Mouse (Mus musculus) heart, embryonic 13.5 days (tissue): ENCODE data around the gene Tnfrsf1a. TPM values are rescaled to one million over a fixed set of nuclear protein-coding genes. Genes with fewer than 3 reads are reported as not detected.

Experiments
- ATAC-seq: fragments of 200-750 bp; cut with Nextera tagmentation; 2 replicates; pipeline ENCODE4 v1.8.0; 2017; ENCODE audit warnings: moderate TSS enrichment; ENCODE audit not compliant: insufficient number of reproducible peaks, low FRiP score, low TSS enrichment; ENCODE audit errors: extremely low read depth
- H3K27ac ChIP-seq: fragments of 300-500 bp; sonication (generic); replicated peaks from 2 replicates; pipeline ENCODE4 v1.5.1; 2015; ENCODE audit warnings: moderate library complexity, mild to moderate bottlenecking, inconsistent platforms
- H3K27me3 ChIP-seq: fragments of 300-500 bp; sonication (generic); replicated peaks from 2 replicates; pipeline ENCODE4 v1.6.1; 2015; ENCODE audit warnings: mild to moderate bottlenecking, inconsistent platforms
- H3K36me3 ChIP-seq: fragments of 300-500 bp; sonication (generic); 2 replicates; pipeline ENCODE4 v1.6.1; 2015; ENCODE audit warnings: mild to moderate bottlenecking, inconsistent platforms
- H3K4me1 ChIP-seq: fragments of 300-500 bp; sonication (generic); 2 replicates; pipeline ENCODE4 v1.6.1; 2015; ENCODE audit warnings: inconsistent platforms
- H3K4me2 ChIP-seq: fragments of 300-500 bp; sonication (generic); 2 replicates; pipeline ENCODE4 v1.6.1; 2015; ENCODE audit warnings: inconsistent platforms, mild to moderate bottlenecking, moderate library complexity
- H3K4me3 ChIP-seq: fragments of 300-500 bp; sonication (generic); 2 replicates; pipeline ENCODE4 v1.5.1; 2015; ENCODE audit warnings: moderate library complexity, mild to moderate bottlenecking, inconsistent platforms
- H3K9ac ChIP-seq: fragments of 300-500 bp; sonication (generic); 2 replicates; pipeline ENCODE4 v1.6.1; 2015; ENCODE audit warnings: inconsistent platforms, mild to moderate bottlenecking, moderate library complexity
- H3K9me3 ChIP-seq: fragments of 300-500 bp; sonication (generic); 2 replicates; pipeline ENCODE4 v1.6.1; 2016; ENCODE audit warnings: inconsistent platforms
- WGBS: fragments of 180-500 bp; shearing (Covaris S2); methylation state at CpG from one replicate; pipeline ENCODE4 v1.1.7; 2015; ENCODE audit warnings: mixed read lengths; 5-methylcytosine and 5-hydroxymethylcytosine counted together
- polyA plus RNA-seq: library from polyadenylated mRNA; unstranded; fragments of >200 nt; fragmentation: Nextera tagmentation; extraction: Ambion mirVana; gene quantifications from 2 replicates; pipeline ENCODE4 v1.2.1, GENCODE M21; 2015

Tnfrsf1a gene
- polyA plus RNA-seq, 1 experiment from 2014 or later = 43.8 TPM

- peak; percentile 62; the same call in 1 of the 2 replicates for ATAC-seq
- Histone ChIP-seq H3K36me3 (peaks cover 31% of the 10 kb centered on the region), H3K4me3 (peak within 1 kb of the TSS; percentile 71), H3K27ac (peak within 1 kb of the TSS; percentile 78), H3K4me2 (peak within 1 kb of the TSS; percentile 90), H3K4me1 (peaks cover 46% of the 10 kb centered on the region), H3K27me3 (0 out of 2 replicates have a peak, but pooled peaks cover 4% of the 10 kb centered on the region), H3K9ac (peak within 1 kb of the TSS; percentile 96), H3K9me3 (no peaks in the 10 kb centered on the region)
- under 1% methylated on average over 40 of the region's 46 CpGs for WGBS
Measured at GRCm38 (mm10) chr6:125313546-125314230, 35.5 kb upstream of the Tnfrsf1a start, which contains the start of gene Ltbr. Gene Ltbr, minus strand, starts transcription at chr6:125313885.

GRCm38 (mm10) chr6:125314231-125314563 is 35.0 kb upstream of the Tnfrsf1a start:
- Histone ChIP-seq H3K4me3 (peak overlapping the region; percentile 71), H3K4me1 (peaks cover 40% of the 10 kb centered on the region), H3K4me2 (peak overlapping the region; percentile 90), H3K9me3 (no peaks in the 10 kb centered on the region), H3K27me3 (peaks cover 8% of the 10 kb centered on the region), H3K36me3 (peaks cover 26% of the 10 kb centered on the region), H3K9ac (peak overlapping the region; percentile 96), H3K27ac (peak overlapping the region; percentile 78)
- 57% methylated on average over 7 of the region's 7 CpGs for WGBS
- ATAC-seq = no peak

GRCm38 (mm10) chr6:125314746-125315145 is 34.4 kb upstream of the Tnfrsf1a start:
- no peak overlapping the region for H3K4me3 ChIP-seq
- no peak for ATAC-seq
- H3K27ac ChIP-seq = no peak overlapping the region
- peaks cover 37% of the 10 kb centered on the region for H3K4me1 ChIP-seq
- H3K9me3 ChIP-seq = no peaks in the 10 kb centered on the region
- WGBS = 76% methylated on average over 6 of the region's 6 CpGs
- peak overlapping the region; percentile 90; the same call in 1 of the 2 replicates for H3K4me2 ChIP-seq
- H3K27me3 ChIP-seq = peaks cover 14% of the 10 kb centered on the region
- no peak overlapping the region for H3K9ac ChIP-seq
- peaks cover 20% of the 10 kb centered on the region for H3K36me3 ChIP-seq

GRCm38 (mm10) chr6:125317077-125317476 is 32.1 kb upstream of the Tnfrsf1a start:
- Histone ChIP-seq H3K4me2 (no peak overlapping the region), H3K4me3 (no peak overlapping the region), H3K4me1 (peaks cover 39% of the 10 kb centered on the region), H3K36me3 (peaks cover under 1% of the 10 kb centered on the region), H3K27ac (no peak overlapping the region), H3K9me3 (no peaks in the 10 kb centered on the region), H3K27me3 (peaks cover 37% of the 10 kb centered on the region), H3K9ac (no peak overlapping the region)
- 24% methylated on average over 7 of the region's 7 CpGs for WGBS
- no peak for ATAC-seq

GRCm38 (mm10) chr6:125318981-125319918 is 29.9 kb upstream of the Tnfrsf1a start:
- no peaks in the 10 kb centered on the region for H3K9me3 ChIP-seq
- H3K4me2 ChIP-seq = no peak overlapping the region
- no peaks in the 10 kb centered on the region for H3K36me3 ChIP-seq
- 65% methylated on average over 15 of the region's 15 CpGs for WGBS
- no peak overlapping the region for H3K4me3 ChIP-seq
- no peak for ATAC-seq
- peaks cover 19% of the 10 kb centered on the region for H3K4me1 ChIP-seq
- H3K9ac ChIP-seq = no peak overlapping the region
- H3K27me3 ChIP-seq = peaks cover 56% of the 10 kb centered on the region
- no peak overlapping the region for H3K27ac ChIP-seq

GRCm38 (mm10) chr6:125319919-125320296 is 29.3 kb upstream of the Tnfrsf1a start:
- peaks cover 56% of the 10 kb centered on the region for H3K27me3 ChIP-seq
- H3K4me2 ChIP-seq = no peak overlapping the region
- no peak for ATAC-seq
- no peak overlapping the region for H3K9ac ChIP-seq
- no peaks in the 10 kb centered on the region for H3K36me3 ChIP-seq
- H3K4me1 ChIP-seq = peaks cover 17% of the 10 kb centered on the region
- no peak overlapping the region for H3K4me3 ChIP-seq
- H3K9me3 ChIP-seq = no peaks in the 10 kb centered on the region
- no peak overlapping the region for H3K27ac ChIP-seq

GRCm38 (mm10) chr6:125320323-125320722 is 28.8 kb upstream of the Tnfrsf1a start, which contains the start of gene Scnn1a:
Gene Scnn1a, plus strand, starts transcription at chr6:125320659.
- no peak for ATAC-seq
- H3K27me3 ChIP-seq = peaks cover 56% of the 10 kb centered on the region
- peak within 1 kb of the TSS; percentile 41 for H3K4me2 ChIP-seq

GRCm38 (mm10) chr6:125321114-125321855 is 27.9 kb upstream of the Tnfrsf1a start:
- H3K27ac ChIP-seq = no peak overlapping the region
- H3K4me2 ChIP-seq = peak overlapping the region; percentile 41
- H3K36me3 ChIP-seq = no peaks in the 10 kb centered on the region
- H3K27me3 ChIP-seq = peaks cover 56% of the 10 kb centered on the region
- H3K9ac ChIP-seq = peak overlapping the region; percentile 50; the same call in 1 of the 2 replicates
- 0 out of 2 replicates have a peak overlapping the region, but pooled peaks have one; percentile 4 for H3K4me3 ChIP-seq
- 9% methylated on average over 26 of the region's 26 CpGs for WGBS
- ATAC-seq = no peak
- peaks cover 24% of the 10 kb centered on the region for H3K4me1 ChIP-seq
- no peaks in the 10 kb centered on the region for H3K9me3 ChIP-seq

More at GRCm38 (mm10) chr6:125320323-125320722, 28.8 kb upstream of the Tnfrsf1a start, which contains the start of gene Scnn1a:
- peaks cover 21% of the 10 kb centered on the region for H3K4me1 ChIP-seq
- peak within 1 kb of the TSS; percentile 50; the same call in 1 of the 2 replicates for H3K9ac ChIP-seq
- WGBS = 82% methylated on average over 1 of the region's 1 CpGs
- 0 out of 2 replicates have a peak within 1 kb of the TSS, but pooled peaks have one; percentile 4 for H3K4me3 ChIP-seq
- H3K27ac ChIP-seq = no peak within 1 kb of the TSS
- no peaks in the 10 kb centered on the region for H3K36me3 ChIP-seq
- no peaks in the 10 kb centered on the region for H3K9me3 ChIP-seq

- no peak overlapping the region for H3K9ac ChIP-seq
- H3K4me1 ChIP-seq = peaks cover 16% of the 10 kb centered on the region
- no peaks in the 10 kb centered on the region for H3K9me3 ChIP-seq
- H3K36me3 ChIP-seq = no peaks in the 10 kb centered on the region
- no peak overlapping the region for H3K4me3 ChIP-seq
- H3K27me3 ChIP-seq = peaks cover 56% of the 10 kb centered on the region
- H3K4me2 ChIP-seq = no peak overlapping the region
- WGBS = 50% methylated on average over 13 of the region's 13 CpGs
- ATAC-seq = no peak
- no peak overlapping the region for H3K27ac ChIP-seq
Measured at GRCm38 (mm10) chr6:125322794-125323193, 26.4 kb upstream of the Tnfrsf1a start.

- Histone ChIP-seq H3K36me3 (no peaks in the 10 kb centered on the region), H3K9ac (no peak overlapping the region), H3K27ac (no peak overlapping the region), H3K4me2 (no peak overlapping the region), H3K9me3 (no peaks in the 10 kb centered on the region), H3K27me3 (peaks cover 53% of the 10 kb centered on the region), H3K4me3 (no peak overlapping the region), H3K4me1 (peaks cover 16% of the 10 kb centered on the region)
- ATAC-seq = no peak
- WGBS = 70% methylated on average over 6 of the region's 6 CpGs
Measured at GRCm38 (mm10) chr6:125323547-125323946, 25.6 kb upstream of the Tnfrsf1a start.

- H3K36me3 ChIP-seq = no peaks in the 10 kb centered on the region
- H3K9ac ChIP-seq = no peak overlapping the region
- no peaks in the 10 kb centered on the region for H3K9me3 ChIP-seq
- peaks cover 36% of the 10 kb centered on the region for H3K27me3 ChIP-seq
- H3K4me3 ChIP-seq = no peak overlapping the region
- no peak overlapping the region for H3K27ac ChIP-seq
- H3K4me1 ChIP-seq = peaks cover 21% of the 10 kb centered on the region
- H3K4me2 ChIP-seq = no peak overlapping the region
- ATAC-seq = no peak
- 23% methylated on average over 6 of the region's 6 CpGs for WGBS
Measured at GRCm38 (mm10) chr6:125325337-125325736, 23.8 kb upstream of the Tnfrsf1a start.
